Mouse (Mus musculus): ENCODE results near the gene Afap1. TPM values are rescaled to one million over a fixed set of nuclear protein-coding genes. Genes with fewer than 3 reads are reported as not detected.

Gene Afap1
- 20.4 and 25.6 TPM in 2 replicates for polyA plus RNA-seq (2012; rRNA removed)
- polyA plus RNA-seq (2014; fragmentation: Nextera tagmentation; extraction: Ambion mirVana), result 19.5 and 21.6 TPM in 2 replicates

DNA sequence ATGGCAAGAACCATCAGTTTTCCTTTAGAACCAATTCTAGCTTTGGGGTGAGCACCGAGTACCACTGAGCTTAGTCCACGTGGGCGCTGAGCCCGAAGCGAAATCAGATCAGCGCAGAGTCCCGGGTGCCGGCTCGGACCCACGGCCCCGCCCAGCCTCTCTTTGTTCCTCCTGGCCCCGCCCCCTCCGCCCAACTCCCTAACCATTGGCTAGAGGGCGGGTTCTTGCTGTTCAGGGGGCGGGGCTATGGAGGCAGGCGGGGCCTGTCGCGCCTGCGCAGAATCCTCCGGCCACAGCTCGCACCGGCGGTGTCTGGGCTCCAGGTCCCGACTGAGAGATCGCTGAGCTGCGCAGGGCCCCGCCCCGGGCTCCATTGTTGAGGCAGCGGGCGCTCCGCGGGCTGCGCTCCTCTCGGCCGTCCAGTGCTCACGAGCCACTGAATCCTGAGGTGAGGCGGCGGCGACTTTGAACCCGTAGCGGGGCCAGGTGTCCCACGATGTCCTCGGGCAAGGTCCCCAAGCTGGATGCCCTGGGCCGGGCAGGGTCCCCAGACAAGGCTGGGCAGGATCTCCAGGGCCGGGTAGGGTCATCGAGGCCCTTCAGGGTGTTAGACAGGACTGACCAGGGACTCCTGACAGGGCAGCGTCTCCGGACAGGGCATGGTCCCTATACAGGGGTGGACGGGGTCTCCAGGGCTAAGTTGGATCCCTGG is at the start of gene Afap1:
Afap1 (plus strand) TSS at position 227 of the 712 bp plus-strand sequence.
- no peaks in the 10 kb centered on the region for H3K27me3 ChIP-seq (ENCODE audit: control insufficient read depth, insufficient read depth, low read length)
- DNase-seq (ENCODE audit: low spot score), result peak; percentile 97
- no peaks in the 10 kb centered on the region for H3K36me3 ChIP-seq (ENCODE audit: control insufficient read depth, insufficient read depth, low read length)
- no peaks in the 10 kb centered on the region for H3K9me3 ChIP-seq (ENCODE audit: control insufficient read depth, low read length)
- peak within 1 kb of the TSS; percentile 65 for H3K27ac ChIP-seq (replicated peaks; ENCODE audit: low read depth, low read length)
- peak; percentile 96 for ATAC-seq (ENCODE audit: low FRiP score, low read depth)
- H3K4me2 ChIP-seq (replicated peaks; ENCODE audit: low read depth, low read length, severe bottlenecking), result peak within 1 kb of the TSS; percentile 97
- peak within 1 kb of the TSS; percentile 88 for H3K9ac ChIP-seq (ENCODE audit: low read depth, low read length, severe bottlenecking)
- under 1% methylated on average over 42 of the region's 49 CpGs for WGBS
- peak within 1 kb of the TSS; percentile 97 for H3K4me3 ChIP-seq (replicated peaks; ENCODE audit: low read length)
- peaks cover 10% of the 10 kb centered on the region for H3K4me1 ChIP-seq (ENCODE audit: control insufficient read depth, insufficient read depth, low read length)
- peak; percentile 89; the same call in 1 of the 2 replicates for TF ChIP-seq POLR2A (IDR thresholded peaks at IDR 0.05; ENCODE audit: borderline replicate concordance, extremely low read depth, insufficient read depth, insufficient read length)

DNA sequence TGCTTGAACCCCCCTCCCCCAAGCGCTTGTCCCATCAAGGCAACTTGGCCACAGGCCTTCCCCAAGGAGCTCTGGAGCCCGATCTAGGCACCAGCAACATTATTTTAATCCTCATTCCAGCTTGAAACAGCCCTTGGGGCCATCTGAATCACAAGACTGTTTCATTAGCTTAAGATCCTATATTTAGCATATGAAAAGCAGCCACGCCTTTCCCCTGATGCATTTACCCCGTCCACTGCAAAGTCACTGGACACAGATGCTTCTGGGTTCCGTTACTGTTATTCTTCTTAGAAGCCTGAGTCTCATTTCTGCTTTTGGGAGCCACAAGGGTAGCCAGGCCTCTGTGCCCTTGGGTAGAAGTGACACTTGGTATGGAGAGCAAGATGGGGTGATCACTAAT is 41.6 kb upstream of the Afap1 start:
- Histone ChIP-seq H3K4me2 (replicated peaks; ENCODE audit: low read depth, low read length, severe bottlenecking) (no peak overlapping the region), H3K4me3 (replicated peaks; ENCODE audit: low read length) (no peak overlapping the region), H3K27me3 (ENCODE audit: control insufficient read depth, insufficient read depth, low read length) (no peaks in the 10 kb centered on the region), H3K9me3 (ENCODE audit: control insufficient read depth, low read length) (no peaks in the 10 kb centered on the region), H3K4me1 (ENCODE audit: control insufficient read depth, insufficient read depth, low read length) (no peaks in the 10 kb centered on the region), H3K36me3 (ENCODE audit: control insufficient read depth, insufficient read depth, low read length) (no peaks in the 10 kb centered on the region), H3K27ac (replicated peaks; ENCODE audit: low read depth, low read length) (no peak overlapping the region), H3K9ac (ENCODE audit: low read depth, low read length, severe bottlenecking) (no peak overlapping the region)
- no peak for ATAC-seq (ENCODE audit: low FRiP score, low read depth)
- 66% methylated on average over 5 of the region's 5 CpGs for WGBS
- DNase-seq (ENCODE audit: low spot score), result no peak
- no peak for TF ChIP-seq POLR2A (IDR thresholded peaks at IDR 0.05; ENCODE audit: borderline replicate concordance, extremely low read depth, insufficient read depth, insufficient read length)

- H3K27ac ChIP-seq (replicated peaks; ENCODE audit: low read depth, low read length), result no peak overlapping the region
- 90% methylated on average over 4 of the region's 4 CpGs for WGBS
- no peak overlapping the region for H3K4me2 ChIP-seq (replicated peaks; ENCODE audit: low read depth, low read length, severe bottlenecking)
Observed at GRCm38 (mm10) chr5:35853463-35853862, 39.7 kb upstream of the Afap1 start.

GRCm38 (mm10) chr5:35856245-35856644 is 36.9 kb upstream of the Afap1 start:
- Histone ChIP-seq H3K27ac (replicated peaks; ENCODE audit: low read depth, low read length) (no peak overlapping the region), H3K9ac (ENCODE audit: low read depth, low read length, severe bottlenecking) (no peak overlapping the region), H3K36me3 (ENCODE audit: control insufficient read depth, insufficient read depth, low read length) (no peaks in the 10 kb centered on the region), H3K4me1 (ENCODE audit: control insufficient read depth, insufficient read depth, low read length) (no peaks in the 10 kb centered on the region), H3K27me3 (ENCODE audit: control insufficient read depth, insufficient read depth, low read length) (no peaks in the 10 kb centered on the region), H3K4me2 (replicated peaks; ENCODE audit: low read depth, low read length, severe bottlenecking) (no peak overlapping the region), H3K4me3 (replicated peaks; ENCODE audit: low read length) (no peak overlapping the region), H3K9me3 (ENCODE audit: control insufficient read depth, low read length) (no peaks in the 10 kb centered on the region)
- DNase-seq (ENCODE audit: low spot score) (no peak), ATAC-seq (ENCODE audit: low FRiP score, low read depth) (no peak)
- 46% methylated on average over 3 of the region's 3 CpGs for WGBS
- no peak for TF ChIP-seq POLR2A (IDR thresholded peaks at IDR 0.05; ENCODE audit: borderline replicate concordance, extremely low read depth, insufficient read depth, insufficient read length)

More at GRCm38 (mm10) chr5:35853463-35853862, 39.7 kb upstream of the Afap1 start:
- H3K4me3 ChIP-seq (replicated peaks; ENCODE audit: low read length), result no peak overlapping the region
- H3K27me3 ChIP-seq (ENCODE audit: control insufficient read depth, insufficient read depth, low read length), result no peaks in the 10 kb centered on the region
- no peaks in the 10 kb centered on the region for H3K9me3 ChIP-seq (ENCODE audit: control insufficient read depth, low read length)
- H3K4me1 ChIP-seq (ENCODE audit: control insufficient read depth, insufficient read depth, low read length), result no peaks in the 10 kb centered on the region
- no peak overlapping the region for H3K9ac ChIP-seq (ENCODE audit: low read depth, low read length, severe bottlenecking)
- no peaks in the 10 kb centered on the region for H3K36me3 ChIP-seq (ENCODE audit: control insufficient read depth, insufficient read depth, low read length)
- TF ChIP-seq POLR2A (IDR thresholded peaks at IDR 0.05; ENCODE audit: borderline replicate concordance, extremely low read depth, insufficient read depth, insufficient read length), result no peak
- DNase-seq (ENCODE audit: low spot score) (no peak), ATAC-seq (ENCODE audit: low FRiP score, low read depth) (no peak)

GRCm38 (mm10) chr5:35858069-35858468 is 35.0 kb upstream of the Afap1 start:
- Histone ChIP-seq H3K4me2 (replicated peaks; ENCODE audit: low read depth, low read length, severe bottlenecking) (no peak overlapping the region), H3K4me1 (ENCODE audit: control insufficient read depth, insufficient read depth, low read length) (no peaks in the 10 kb centered on the region), H3K4me3 (replicated peaks; ENCODE audit: low read length) (no peak overlapping the region), H3K27ac (replicated peaks; ENCODE audit: low read depth, low read length) (no peak overlapping the region), H3K9me3 (ENCODE audit: control insufficient read depth, low read length) (no peaks in the 10 kb centered on the region), H3K27me3 (ENCODE audit: control insufficient read depth, insufficient read depth, low read length) (no peaks in the 10 kb centered on the region), H3K36me3 (ENCODE audit: control insufficient read depth, insufficient read depth, low read length) (no peaks in the 10 kb centered on the region), H3K9ac (ENCODE audit: low read depth, low read length, severe bottlenecking) (no peak overlapping the region)
- peak; percentile 62; the same call in 1 of the 2 replicates for ATAC-seq (ENCODE audit: low FRiP score, low read depth)
- TF ChIP-seq POLR2A (IDR thresholded peaks at IDR 0.05; ENCODE audit: borderline replicate concordance, extremely low read depth, insufficient read depth, insufficient read length), result no peak
- WGBS, result 29% methylated on average over 6 of the region's 6 CpGs
- DNase-seq (ENCODE audit: low spot score), result peak; percentile 84
